Mouse (Mus musculus): Measurements from ENCODE around the gene Plxdc2. TPM values are rescaled to one million over a fixed set of nuclear protein-coding genes. Genes with fewer than 3 reads are reported as not detected.
"Not testable (repeated sequence)": the region's sequence is repeated elsewhere in the genome, so short reads cannot be mapped to it uniquely, and the experiment has no call there.

Plxdc2 gene
- polyA plus RNA-seq, 1 experiment from 2014 or later, result 31.0 TPM

GRCm38 (mm10) chr2:16734381-16734780 lies 378.3 kb downstream of the Plxdc2 start:
- no peak for DNase-seq (ENCODE audit: low read depth, low spot score)
- in situ Hi-C loops (cut with MboI; ENCODE audit: low pct_unique_long_range_greater_than_20kb), result no loop called here
- no peak for ATAC-seq
- H3K27me3 ChIP-seq, result no peaks in the 10 kb centered on the region
- ChIA-PET POLR2A (no interaction called here), CTCF (no interaction called here)
- TF ChIP-seq CTCF (IDR thresholded peaks at IDR 0.05), result no peak

- ATAC-seq, result no peak
- POLR2A ChIA-PET, result no interaction called here
- in situ Hi-C loops (cut with MboI; ENCODE audit: low pct_unique_long_range_greater_than_20kb), result no loop called here
Observed at GRCm38 (mm10) chr2:16738241-16738640, 382.1 kb downstream of the Plxdc2 start.

GRCm38 (mm10) chr2:16741813-16742212 lies 385.7 kb downstream of the Plxdc2 start:
- ChIA-PET POLR2A (no interaction called here), CTCF (no interaction called here)
- no peak for ATAC-seq
- TF ChIP-seq CTCF (IDR thresholded peaks at IDR 0.05), result no peak
- DNase-seq (ENCODE audit: low read depth, low spot score), result no peak
- H3K27me3 ChIP-seq, result no peaks in the 10 kb centered on the region
- in situ Hi-C loops (cut with MboI; ENCODE audit: low pct_unique_long_range_greater_than_20kb), result no loop called here

More at GRCm38 (mm10) chr2:16738241-16738640, 382.1 kb downstream of the Plxdc2 start:
- H3K27me3 ChIP-seq, result no peaks in the 10 kb centered on the region
- DNase-seq (ENCODE audit: low read depth, low spot score), result no peak
- CTCF ChIA-PET, result interaction anchor here (1.0 kb wide), 1 partner anchor 181 kb away, joined by 3 read pairs; no protein-coding TSS in a partner anchor
- no peak for TF ChIP-seq CTCF (IDR thresholded peaks at IDR 0.05)

GRCm38 (mm10) chr2:16743568-16743967 lies 387.5 kb downstream of the Plxdc2 start:
- ATAC-seq (no peak), DNase-seq (ENCODE audit: low read depth, low spot score) (no peak)
- in situ Hi-C loops (cut with MboI; ENCODE audit: low pct_unique_long_range_greater_than_20kb), result no loop called here
- ChIA-PET CTCF (no interaction called here), POLR2A (no interaction called here)
- no peaks in the 10 kb centered on the region for H3K27me3 ChIP-seq
- TF ChIP-seq CTCF (IDR thresholded peaks at IDR 0.05), result no peak

- ATAC-seq, result no peak
- POLR2A ChIA-PET, result interaction anchor here (1.1 kb wide), 1 partner anchor 10 kb away, joined by 3 read pairs; no protein-coding TSS in a partner anchor
- in situ Hi-C loops (cut with MboI; ENCODE audit: low pct_unique_long_range_greater_than_20kb), result no loop called here
Observed at GRCm38 (mm10) chr2:16749302-16749909, 393.3 kb downstream of the Plxdc2 start.

GRCm38 (mm10) chr2:16757158-16757557 lies 401.1 kb downstream of the Plxdc2 start:
- no peaks in the 10 kb centered on the region for H3K27me3 ChIP-seq
- CTCF ChIA-PET, result interaction anchor here (1.2 kb wide), 1 partner anchor 15 kb away, joined by 3 read pairs; no protein-coding TSS in a partner anchor
- no peak for TF ChIP-seq CTCF (IDR thresholded peaks at IDR 0.05)
- POLR2A ChIA-PET, result no interaction called here
- DNase-seq (ENCODE audit: low read depth, low spot score), result no peak
- in situ Hi-C loops (cut with MboI; ENCODE audit: low pct_unique_long_range_greater_than_20kb), result no loop called here
- no peak for ATAC-seq

More at GRCm38 (mm10) chr2:16749302-16749909, 393.3 kb downstream of the Plxdc2 start:
- DNase-seq (ENCODE audit: low read depth, low spot score), result no peak
- CTCF ChIA-PET, result interaction anchor here (1.7 kb wide), 1 partner anchor 10 kb away, joined by 4 read pairs; no protein-coding TSS in a partner anchor
- H3K27me3 ChIP-seq, result no peaks in the 10 kb centered on the region
- no peak for TF ChIP-seq CTCF (IDR thresholded peaks at IDR 0.05)

- CTCF ChIA-PET, result interaction anchor here (1.2 to 1.6 kb wide), 2 partner anchors 10 to 655 kb away, joined by 3 to 4 read pairs; no protein-coding TSS in a partner anchor
- POLR2A ChIA-PET, result interaction anchor here (1.3 kb wide), 1 partner anchor 11 kb away, joined by 3 read pairs; no protein-coding TSS in a partner anchor
- TF ChIP-seq CTCF (IDR thresholded peaks at IDR 0.05), result no peak
- ATAC-seq, result peak; percentile 67
- no peaks in the 10 kb centered on the region for H3K27me3 ChIP-seq
- peak; percentile 12 for DNase-seq (ENCODE audit: low read depth, low spot score)
- in situ Hi-C loops (cut with MboI; ENCODE audit: low pct_unique_long_range_greater_than_20kb), result no loop called here
Observed at GRCm38 (mm10) chr2:16759766-16760165, 403.7 kb downstream of the Plxdc2 start.

- ATAC-seq; in situ Hi-C loops (cut with MboI; ENCODE audit: low pct_unique_long_range_greater_than_20kb); CTCF ChIA-PET; DNase-seq (ENCODE audit: low read depth, low spot score); POLR2A ChIA-PET; H3K27me3 ChIP-seq: not testable (repeated sequence)
Observed at GRCm38 (mm10) chr2:16769149-16769548, 413.0 kb downstream of the Plxdc2 start.

- in situ Hi-C loops (cut with MboI; ENCODE audit: low pct_unique_long_range_greater_than_20kb), result no loop called here
- ChIA-PET POLR2A (no interaction called here), CTCF (interaction anchor here (0.9 kb wide), 1 partner anchor 12 kb away, joined by 4 read pairs; no protein-coding TSS in a partner anchor)
- TF ChIP-seq CTCF (IDR thresholded peaks at IDR 0.05), result no peak
- ATAC-seq, result no peak
- no peaks in the 10 kb centered on the region for H3K27me3 ChIP-seq
- DNase-seq (ENCODE audit: low read depth, low spot score), result no peak
Observed at GRCm38 (mm10) chr2:16773398-16774113, 417.5 kb downstream of the Plxdc2 start.

GRCm38 (mm10) chr2:16774114-16774433 lies 418.0 kb downstream of the Plxdc2 start:
- ChIA-PET POLR2A (no interaction called here), CTCF (interaction anchor here (0.9 kb wide), 1 partner anchor 13 kb away, joined by 4 read pairs; no protein-coding TSS in a partner anchor)
- in situ Hi-C loops (cut with MboI; ENCODE audit: low pct_unique_long_range_greater_than_20kb), result no loop called here
- DNase-seq (ENCODE audit: low read depth, low spot score) (no peak), ATAC-seq (no peak)
- TF ChIP-seq CTCF (IDR thresholded peaks at IDR 0.05), result no peak
- H3K27me3 ChIP-seq, result no peaks in the 10 kb centered on the region

GRCm38 (mm10) chr2:16795283-16795682 lies 439.2 kb downstream of the Plxdc2 start:
- H3K27me3 ChIP-seq, result no peaks in the 10 kb centered on the region
- TF ChIP-seq CTCF (IDR thresholded peaks at IDR 0.05), result no peak
- in situ Hi-C loops (cut with MboI; ENCODE audit: low pct_unique_long_range_greater_than_20kb), result no loop called here
- POLR2A ChIA-PET, result no interaction called here
- DNase-seq (ENCODE audit: low read depth, low spot score) (no peak), ATAC-seq (no peak)
- CTCF ChIA-PET, result no interaction called here
